Mouse (Mus musculus) inflammation-experienced regulatory T-cells (primary cell): ENCODE results near the gene Calca. TPM values are rescaled to one million over a fixed set of nuclear protein-coding genes. Genes with fewer than 3 reads are reported as not detected.

Source experiments
- polyA plus RNA-seq, 2 experiments: library from polyadenylated mRNA; unstranded; fragments of 100-300 nt; shearing (Covaris generic); gene quantifications; one replicate each; pipeline ENCODE4 v1.2.1; 2017

The Calca gene
- polyA plus RNA-seq = under 1 TPM in 1 of 2 experiments, not detected in 1; 0.81 TPM

DNA sequence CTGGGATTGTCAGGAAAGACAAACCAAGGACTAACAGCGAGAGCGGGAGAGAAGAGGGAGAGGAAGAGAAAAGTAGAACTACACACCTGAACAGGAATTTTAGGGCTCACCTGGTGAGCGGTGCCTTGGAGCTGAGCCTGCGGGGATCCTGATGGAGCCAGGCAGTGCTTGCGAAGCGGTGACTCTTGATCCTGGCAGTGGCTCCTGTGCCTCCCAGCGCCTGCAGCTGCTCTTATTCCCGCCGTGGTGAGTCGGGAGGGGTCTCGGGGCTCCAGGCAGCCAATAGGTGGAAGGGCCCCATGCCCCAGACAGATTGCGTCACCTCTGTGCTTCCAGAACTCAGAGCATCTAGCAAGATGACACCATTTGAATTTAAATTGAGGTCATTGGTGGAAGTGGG lies at the start of gene Calca:
Calca (minus strand) TSS at position 256 of the 400 bp plus-strand sequence.

Other genes starting within 250 kb of the Calca start
- 10 to 100 TPM in 1 of 2 experiments, 1 to 10 TPM in 1; 2.7 to 25.6 TPM for gene Pde3b, start 221.1 kb downstream of the Calca start, polyA plus RNA-seq
- 1 to 10 TPM in 1 of 2 experiments, under 1 TPM in 1; 0.68 to 2.5 TPM for gene Cyp2r1, start 73.4 kb downstream of the Calca start, polyA plus RNA-seq
- not detected for gene Calcb, start 82.3 kb upstream of the Calca start, polyA plus RNA-seq
- gene Insc, start 107.3 kb upstream of the Calca start, polyA plus RNA-seq = 1 to 10 TPM in 1 of 2 experiments, under 1 TPM in 1; 0.64 to 1.9 TPM